Mouse (Mus musculus) ovary, postnatal 36 days (tissue): Measurements from ENCODE around the gene Pdia5.

Experiments
- DNase-seq: peaks from one replicate; pipeline ENCODE4 v3.0.0; 2022; ENCODE audit warnings: low spot score, mixed read lengths

Pdia5 gene

GRCm38 (mm10) chr16:35360593-35360992 lies 130.1 kb downstream of the Pdia5 start:
- DNase-seq = peak; percentile 51

DNA sequence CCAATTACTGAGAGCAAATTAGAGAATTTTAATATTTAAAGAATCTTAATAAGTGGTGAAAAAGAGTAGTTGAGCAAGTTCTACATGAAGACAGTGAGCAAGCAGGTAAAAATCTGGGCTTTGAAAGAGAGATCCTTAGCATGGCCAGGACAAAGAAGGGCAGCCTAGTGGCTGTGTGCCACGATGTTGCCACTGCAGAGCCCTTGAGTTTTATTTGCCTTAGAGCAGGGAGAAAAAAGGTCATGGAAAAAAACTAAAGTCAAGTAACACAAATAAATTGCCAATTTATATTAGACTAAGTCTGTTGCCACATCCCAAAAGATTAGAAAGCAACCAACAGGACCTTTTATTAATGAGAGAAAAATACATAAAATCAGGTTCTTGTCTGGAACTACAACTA lies 133.2 kb downstream of the Pdia5 start:
- DNase-seq = no peak
